Mouse (Mus musculus) WW6 (cell line): Measurements from ENCODE around the gene Pfn3.

ENCODE experiments used
- DNase-seq: peaks from one replicate; pipeline ENCODE4 v3.0.0-alpha.2; 2013; ENCODE audit warnings: low read depth, low spot score

The Pfn3 gene

DNA sequence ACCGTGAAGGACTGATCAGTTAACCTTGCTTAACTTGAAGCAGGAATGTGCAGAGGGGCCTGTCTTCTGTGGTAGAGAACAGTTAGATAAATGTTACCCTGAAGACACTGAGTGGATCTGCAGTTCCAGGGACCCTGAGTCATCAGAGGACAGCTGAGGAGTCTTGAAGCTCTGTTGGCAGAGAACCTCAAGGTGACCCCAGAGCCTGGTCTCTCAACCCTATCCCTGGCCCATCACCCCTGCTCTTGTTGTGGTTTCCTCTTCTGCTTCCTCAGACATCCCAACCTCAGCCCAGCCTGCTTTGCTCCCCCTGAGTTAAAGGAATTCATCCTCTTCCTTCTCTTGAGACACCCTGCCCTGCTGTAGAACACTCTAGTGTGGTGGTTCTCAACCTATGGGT is 16.9 kb downstream of the Pfn3 start, which contains the start of gene Slc34a1:
Gene Slc34a1, plus strand, starts transcription at position 100 of the 400 bp plus-strand sequence.
- DNase-seq: no peak

DNA sequence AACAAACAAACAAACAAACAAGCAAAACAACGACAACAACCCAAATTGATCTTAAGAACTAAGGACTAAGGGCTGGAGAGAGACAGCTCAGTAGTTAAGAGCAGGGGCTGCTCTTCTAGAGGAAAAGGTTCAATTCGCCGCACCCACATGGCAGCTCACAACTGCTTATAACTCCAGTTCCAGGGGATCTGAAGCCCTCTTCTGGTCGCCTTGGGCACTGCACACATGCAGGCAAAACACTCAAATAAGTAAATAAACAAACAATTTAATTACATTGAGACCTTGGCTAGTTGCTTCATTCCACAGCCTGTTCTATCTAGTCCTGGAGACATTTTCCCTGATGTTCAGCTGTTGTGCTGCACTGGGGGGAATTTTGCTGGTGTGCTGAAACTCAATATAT is 22.1 kb downstream of the Pfn3 start:
- DNase-seq: no peak

DNA sequence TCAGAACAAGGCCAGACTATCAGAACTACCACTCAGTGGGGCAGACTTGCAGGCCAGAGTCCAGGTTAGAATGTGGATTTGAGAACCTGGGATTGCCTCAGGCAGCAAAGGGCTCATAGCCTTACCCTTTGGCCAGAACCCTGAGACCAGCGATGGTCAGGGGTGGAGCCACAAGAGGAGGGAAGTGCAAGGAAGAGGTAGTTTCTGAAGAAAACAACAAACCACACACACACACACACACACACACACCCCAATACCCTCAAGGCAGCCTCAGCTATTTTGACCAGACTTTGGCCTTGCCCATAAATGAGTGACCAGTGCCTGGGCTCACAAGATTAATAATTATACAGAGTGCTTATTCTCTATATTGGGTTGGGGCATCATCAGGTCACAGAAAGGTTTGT is 23.4 kb downstream of the Pfn3 start:
- DNase-seq: no peak

GRCm38 (mm10) chr13:55390644-55391043 is 24.4 kb downstream of the Pfn3 start:
- DNase-seq: no peak

- DNase-seq: no peak
Observed at GRCm38 (mm10) chr13:55381790-55382189, 33.2 kb downstream of the Pfn3 start.

DNA sequence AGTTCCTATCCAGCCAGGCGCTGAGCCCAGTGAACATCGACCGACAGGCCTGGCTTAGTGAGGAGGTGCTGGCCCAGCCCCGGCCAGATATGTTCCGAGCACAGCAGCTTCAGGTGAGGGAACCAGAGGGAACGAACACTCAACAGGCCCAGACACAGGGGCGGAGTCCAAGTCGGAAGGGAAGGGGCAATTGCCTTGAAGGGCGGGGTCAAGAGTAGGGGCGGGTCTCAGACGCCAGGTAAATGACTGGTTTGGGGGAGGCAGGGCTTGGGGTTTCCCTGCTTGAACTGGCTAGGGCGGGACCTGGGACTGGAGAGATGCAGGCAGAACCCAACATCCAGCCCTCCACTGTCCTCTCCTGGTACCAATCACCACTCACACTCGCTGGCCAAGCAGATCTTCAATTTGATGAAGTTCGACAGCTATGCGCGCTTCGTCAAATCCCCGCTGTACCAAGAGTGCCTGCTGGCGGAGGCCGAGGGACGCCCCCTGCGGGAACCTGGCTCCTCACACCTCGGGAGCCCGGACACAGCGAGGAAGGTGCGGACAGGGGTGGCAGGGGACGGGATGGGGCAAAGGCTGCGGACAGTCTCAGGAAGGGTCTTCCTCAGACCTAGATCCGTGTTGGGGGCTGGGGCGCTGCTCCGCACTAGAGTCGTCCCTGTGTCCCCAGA is 36.0 kb downstream of the Pfn3 start:
- peak; percentile 63 for DNase-seq

DNA sequence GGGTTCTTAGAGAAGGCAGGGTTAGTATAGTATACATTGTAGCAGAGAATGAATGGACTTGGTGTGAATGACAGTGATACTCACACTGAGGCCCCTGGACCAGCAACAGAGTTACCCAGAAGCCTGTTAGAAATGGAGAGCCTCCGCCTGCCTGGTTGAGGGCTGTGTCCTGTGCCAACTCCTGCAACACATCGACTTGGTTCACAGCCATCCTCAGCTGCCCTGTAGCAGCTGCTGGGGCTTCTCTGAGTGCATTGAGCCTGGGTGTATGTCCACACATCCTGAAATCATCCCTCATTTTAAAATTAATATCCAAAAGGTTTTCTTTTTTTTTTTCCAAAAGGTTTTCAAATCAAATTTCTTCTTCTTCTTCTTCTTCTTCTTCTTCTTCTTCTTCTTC is 39.2 kb downstream of the Pfn3 start:
- DNase-seq: no peak

- no peak for DNase-seq
Observed at GRCm38 (mm10) chr13:55374206-55374924, 40.7 kb downstream of the Pfn3 start.

- DNase-seq: no peak
Observed at GRCm38 (mm10) chr13:55371740-55372139, 43.3 kb downstream of the Pfn3 start.

- no peak for DNase-seq
Observed at GRCm38 (mm10) chr13:55371007-55371681, 43.9 kb downstream of the Pfn3 start.

DNA sequence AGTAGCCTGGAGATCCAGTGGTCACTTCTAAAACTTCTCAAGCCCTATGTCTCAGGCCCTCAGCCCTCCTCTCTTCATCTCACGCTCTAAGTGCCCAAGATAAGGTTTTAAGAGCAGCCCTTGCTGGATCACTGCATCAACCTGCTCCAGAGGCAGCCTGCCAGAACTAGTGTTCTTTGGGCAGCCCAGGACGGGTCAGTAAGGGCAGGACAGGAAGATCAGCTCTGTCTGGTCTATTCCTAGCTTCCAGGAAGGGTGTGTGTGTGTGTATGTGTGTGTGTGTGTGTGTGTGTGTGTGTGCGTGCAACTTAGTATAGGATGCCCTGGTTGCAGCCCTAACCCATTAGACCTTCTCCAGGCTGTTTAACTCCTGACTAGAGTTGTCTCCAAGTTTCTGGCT is 44.8 kb downstream of the Pfn3 start:
- DNase-seq: no peak

DNA sequence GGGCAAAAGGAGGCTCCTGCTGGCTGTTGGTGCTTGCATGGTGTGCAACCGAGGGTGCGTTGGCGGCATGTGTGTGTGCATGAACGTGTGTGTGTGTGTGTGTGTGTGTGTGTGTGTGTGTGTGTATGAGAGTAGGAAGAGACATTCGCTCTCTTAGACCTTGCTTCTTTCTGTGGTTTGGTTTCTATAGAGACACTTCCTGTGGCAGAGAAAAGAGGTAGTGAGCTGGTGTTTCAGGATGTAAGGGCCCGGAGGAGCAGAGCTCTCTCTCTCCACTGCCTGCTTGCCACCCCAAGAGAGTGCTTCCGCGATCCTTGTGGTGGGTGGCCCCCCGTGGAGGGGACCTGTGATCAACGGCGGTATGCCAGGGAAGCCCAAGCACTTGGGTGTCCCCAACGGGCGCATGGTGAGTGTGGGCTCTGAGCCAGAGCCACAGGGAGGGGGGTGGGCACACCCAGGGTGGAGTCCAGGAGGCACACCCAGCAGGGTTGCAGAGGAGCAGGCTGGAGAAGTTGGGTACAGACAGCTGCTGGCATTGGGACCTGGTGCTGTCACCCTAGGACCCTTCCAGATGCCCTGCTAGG is 45.4 kb downstream of the Pfn3 start, which contains the start of gene Rgs14:
Gene Rgs14, plus strand, starts transcription at position 202 of the 584 bp plus-strand sequence.
- no peak for DNase-seq

DNA sequence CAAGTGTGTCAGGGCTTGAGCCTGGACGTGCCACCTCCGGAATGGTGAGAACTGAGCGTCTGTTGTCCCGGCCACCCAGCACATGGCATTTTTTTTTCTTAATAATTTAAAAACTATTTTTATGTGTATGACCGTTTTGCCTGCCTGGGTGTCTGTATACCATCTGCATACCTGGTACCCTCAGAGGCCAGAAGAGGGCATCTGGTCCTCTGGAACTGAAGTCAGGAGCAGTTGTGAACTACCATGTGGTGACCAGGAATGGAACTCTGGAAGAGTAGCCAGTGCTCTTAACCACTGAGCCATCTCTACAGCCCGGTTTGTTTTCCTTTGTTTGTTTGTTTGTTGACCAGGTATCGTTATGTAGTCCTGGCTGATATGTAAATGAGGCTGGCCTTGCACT is 46.6 kb downstream of the Pfn3 start:
- DNase-seq: no peak
